Mouse (Mus musculus) Muller cell, postnatal 12 days (primary cell): Measurements from ENCODE around the gene Ift20.
"Not testable (repeated sequence)": the region's sequence is repeated elsewhere in the genome, so short reads cannot be mapped to it uniquely, and the experiment has no call there.

Experiments used
- DNase-seq: peaks from one replicate; pipeline ENCODE4 v3.0.0-alpha.2; 2015; ENCODE audit errors: inconsistent ontology term

Gene Ift20

DNA sequence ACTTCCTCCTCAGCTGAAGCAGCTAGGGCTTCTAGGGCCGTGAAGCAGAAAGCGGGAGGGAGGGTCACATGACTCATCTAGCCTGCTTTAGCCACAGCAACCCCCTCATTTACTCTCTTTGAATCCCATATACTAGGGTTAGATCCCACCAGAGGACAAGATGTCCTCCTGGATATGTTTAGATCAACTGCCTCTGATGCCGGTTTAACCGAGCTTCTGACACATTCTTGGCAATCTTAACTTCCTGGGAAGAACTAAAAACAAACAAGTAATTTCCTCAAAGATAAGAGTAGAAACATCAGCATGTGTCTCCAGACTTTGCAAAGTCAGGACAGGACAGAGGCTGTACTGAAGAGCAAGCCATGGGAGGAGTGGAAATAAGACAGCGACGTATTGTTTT is 30.6 kb downstream of the Ift20 start:
- no peak for DNase-seq

DNA sequence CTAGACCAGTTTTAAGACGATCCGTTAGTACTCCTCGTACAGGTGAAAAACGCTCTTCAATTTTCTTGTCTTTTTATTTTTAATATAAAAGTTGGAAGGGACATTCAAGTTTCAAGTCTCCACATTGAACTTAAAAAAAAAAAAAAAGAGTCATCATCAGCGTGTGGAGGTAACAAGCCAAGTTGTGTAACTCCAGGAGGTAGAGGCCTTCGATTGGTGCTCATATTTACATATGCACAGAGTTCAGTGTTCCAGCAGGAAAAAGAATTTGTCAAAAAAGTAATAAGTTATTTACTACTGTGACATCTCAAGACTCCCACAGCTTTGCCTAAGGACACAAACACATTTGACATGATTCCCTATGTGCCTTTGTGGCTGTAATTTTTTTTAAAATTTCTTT is 31.5 kb downstream of the Ift20 start:
- DNase-seq, result no peak

DNA sequence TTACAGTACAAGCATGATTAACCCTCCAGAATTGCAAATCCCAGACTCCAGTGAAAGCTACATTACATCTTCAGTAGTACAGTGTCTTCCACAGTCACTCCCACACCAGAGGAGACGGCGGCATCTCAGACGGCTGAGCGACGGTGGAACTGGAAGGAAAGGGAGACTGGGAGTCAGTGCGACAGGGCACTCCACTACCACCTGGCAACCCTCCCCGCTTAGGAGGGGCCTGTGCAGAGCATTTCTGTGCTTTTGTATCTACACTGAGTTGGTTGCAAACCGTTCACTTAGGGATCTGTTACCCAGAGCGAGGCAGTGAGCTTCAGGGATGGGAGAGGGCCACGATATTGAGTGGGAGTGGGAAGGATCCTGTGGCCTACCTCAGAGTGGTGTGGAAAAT is 32.7 kb downstream of the Ift20 start:
- no peak for DNase-seq

DNA sequence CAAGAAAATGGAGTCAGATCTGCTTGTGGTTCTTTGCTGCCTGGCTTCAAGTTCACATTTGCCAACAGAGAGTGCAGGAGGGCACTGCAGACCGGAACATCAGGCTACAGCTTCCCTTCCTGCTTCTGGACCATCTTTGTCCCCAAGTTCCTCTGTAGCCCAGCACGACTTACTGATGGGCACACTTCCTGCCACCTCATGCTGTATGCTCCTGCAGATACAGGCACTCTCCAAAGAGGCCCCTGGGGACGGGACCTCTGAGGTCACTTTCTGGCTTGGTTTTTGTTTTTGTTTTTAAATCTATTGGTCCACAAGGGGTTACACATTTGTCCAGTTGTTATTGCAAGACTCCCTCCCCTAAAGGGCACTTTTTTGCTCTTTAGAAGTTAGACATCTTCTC is 33.6 kb downstream of the Ift20 start:
- no peak for DNase-seq

DNA sequence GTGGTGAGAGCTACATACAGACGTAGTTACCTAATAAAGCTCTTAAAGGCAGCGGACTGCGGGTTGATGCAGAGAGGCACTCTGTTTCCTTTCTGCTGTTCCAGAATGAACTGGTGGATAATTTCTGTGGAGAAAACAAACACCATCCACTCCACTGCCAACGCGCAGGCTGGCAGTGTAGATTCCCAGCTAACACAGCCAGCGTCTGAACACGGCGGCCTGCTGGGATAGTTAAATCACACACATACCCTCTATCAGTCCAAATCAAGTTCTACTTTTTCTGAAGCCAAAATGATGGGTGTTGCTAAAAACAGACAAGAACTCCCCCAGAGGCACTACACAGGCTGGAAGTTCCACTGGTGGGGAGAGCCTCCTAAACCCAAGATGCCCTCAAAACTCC is 35.3 kb downstream of the Ift20 start:
- DNase-seq, result no peak

DNA sequence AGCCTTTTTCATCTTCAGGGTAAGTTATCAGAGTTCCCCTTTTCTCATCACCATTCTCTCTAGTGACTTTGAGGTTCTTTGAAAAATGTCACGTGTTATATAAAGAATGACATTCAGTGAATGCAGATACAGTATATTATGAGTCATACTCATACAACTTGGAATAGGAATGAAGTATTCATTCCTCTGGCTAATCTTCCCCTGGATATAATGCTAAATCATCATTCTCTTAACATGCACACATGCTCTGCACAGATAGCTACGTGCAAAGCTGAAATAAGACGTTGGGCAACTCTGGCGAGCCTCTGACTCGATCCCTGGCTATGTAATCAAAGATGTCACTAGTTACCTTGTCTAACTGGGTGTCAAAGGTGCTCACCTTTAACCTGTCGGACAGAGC is 35.7 kb downstream of the Ift20 start:
- no peak for DNase-seq

DNA sequence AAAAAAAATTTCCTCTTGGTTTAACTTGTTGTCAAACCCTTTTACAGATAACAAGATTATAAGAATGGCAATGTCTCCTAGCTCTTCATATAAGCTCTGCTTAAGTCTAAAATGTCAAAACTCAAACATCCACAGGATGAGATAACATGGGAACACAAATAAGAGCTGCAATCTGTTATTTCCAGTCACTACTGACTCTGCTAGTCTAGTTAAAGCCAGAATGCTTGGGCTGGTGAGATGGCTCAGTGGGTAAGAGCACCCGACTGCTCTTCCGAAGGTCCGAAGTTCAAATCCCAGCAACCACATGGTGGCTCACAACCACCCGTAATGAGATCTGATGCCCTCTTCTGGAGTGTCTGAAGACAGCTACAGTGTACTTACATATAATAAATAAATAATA is 37.9 kb downstream of the Ift20 start:
- DNase-seq, result not testable (repeated sequence)

DNA sequence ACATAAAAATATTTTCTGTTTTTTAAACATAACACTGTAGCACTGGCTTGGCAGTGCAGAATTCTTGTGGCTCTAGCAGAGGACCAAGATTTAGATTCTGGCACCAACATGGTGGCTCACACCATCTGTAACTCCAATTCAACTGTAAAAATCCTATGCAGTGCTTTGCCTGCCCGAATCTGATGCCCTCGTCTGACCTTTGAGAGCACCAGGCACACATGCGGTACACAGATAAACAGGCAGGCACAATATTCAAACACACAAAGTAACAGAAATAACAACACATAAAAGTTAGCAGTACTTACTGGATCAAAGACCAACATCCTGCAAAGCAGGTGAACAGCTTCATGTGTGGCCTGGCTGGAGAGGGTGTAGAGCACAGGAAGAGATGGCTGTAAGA is 38.4 kb downstream of the Ift20 start:
- DNase-seq, result no peak

DNA sequence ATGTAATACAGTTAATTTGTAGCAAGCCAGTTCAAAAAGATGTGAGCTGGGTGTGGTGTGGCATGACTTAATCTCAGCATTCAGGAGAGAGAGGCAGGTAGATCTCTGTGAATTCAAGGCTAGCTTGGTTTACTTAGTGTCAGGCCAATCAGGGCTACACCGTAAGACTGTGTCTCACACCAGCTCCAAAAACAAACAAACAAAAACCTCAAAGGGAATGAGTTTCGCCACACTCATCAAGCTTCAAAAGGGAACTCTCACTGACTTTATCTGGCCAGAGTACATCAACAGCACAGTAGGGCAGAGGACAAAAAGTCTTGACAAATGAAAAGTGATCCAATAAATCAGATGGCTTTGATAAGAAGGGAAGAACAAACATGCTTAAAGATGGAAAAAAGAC is 38.8 kb downstream of the Ift20 start:
- DNase-seq, result no peak

DNA sequence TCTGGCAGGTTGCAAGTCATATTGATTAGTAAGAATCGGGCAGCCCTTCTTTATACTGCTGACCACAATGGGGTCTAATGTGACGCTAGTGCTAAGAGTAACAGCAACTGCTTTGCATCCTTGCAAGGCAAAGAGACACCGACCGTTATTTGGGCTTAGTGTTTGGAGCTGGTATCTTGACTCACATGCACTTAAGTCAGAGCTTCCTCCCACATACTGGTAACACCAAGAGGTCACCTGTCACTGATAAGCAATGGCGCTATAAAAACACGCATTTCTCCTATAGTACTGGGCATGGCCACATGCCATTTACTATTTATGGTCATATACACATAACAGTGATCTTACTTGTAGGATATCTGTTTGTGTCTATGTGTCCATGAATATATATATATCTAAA is 46.7 kb downstream of the Ift20 start:
- DNase-seq, result no peak

DNA sequence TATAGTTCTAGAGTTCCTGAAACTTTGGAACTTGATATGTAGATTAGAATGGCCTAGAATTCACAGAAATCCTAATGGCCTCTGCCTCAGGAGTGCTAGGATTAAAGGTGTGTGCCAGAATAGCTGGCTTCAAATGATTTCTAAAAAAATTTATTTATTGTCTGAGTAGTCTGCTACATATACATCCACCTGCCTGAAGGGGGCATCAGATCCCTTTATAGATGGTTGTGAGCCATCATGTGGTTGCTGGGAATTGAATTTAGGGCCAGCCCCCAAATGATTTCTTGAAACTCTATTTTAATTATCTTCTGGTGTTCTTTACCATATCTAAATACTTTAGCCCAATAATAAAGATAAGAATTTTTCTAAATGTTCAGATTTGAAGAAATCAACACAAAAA is 49.9 kb downstream of the Ift20 start:
- no peak for DNase-seq

DNA sequence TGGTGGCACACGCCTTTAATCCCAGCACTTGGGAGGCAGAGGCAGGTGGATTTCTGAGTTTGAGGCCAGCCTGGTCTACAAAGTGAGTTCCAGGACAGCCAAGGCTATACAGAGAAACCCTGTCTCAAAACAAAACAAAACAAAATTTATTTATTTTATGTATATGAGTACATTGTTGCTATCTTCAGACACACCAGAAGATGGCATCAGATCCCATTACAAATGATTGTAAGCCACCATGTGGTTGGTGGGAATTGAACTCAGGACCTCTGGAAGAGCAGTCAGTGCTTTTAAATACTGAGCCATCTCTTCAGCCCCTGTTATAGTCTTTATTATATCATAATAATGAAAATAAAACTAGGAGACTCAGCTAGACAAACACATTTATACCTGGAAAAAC is 51.5 kb downstream of the Ift20 start:
- DNase-seq, result not testable (repeated sequence)
